Mouse (Mus musculus): ENCODE measurements around the gene Pex6. TPM values are rescaled to one million over a fixed set of nuclear protein-coding genes. Genes with fewer than 3 reads are reported as not detected.

Gene Pex6
- total RNA-seq, 2 experiments from 2014 or later = 18.9 to 19.9 TPM

DNA sequence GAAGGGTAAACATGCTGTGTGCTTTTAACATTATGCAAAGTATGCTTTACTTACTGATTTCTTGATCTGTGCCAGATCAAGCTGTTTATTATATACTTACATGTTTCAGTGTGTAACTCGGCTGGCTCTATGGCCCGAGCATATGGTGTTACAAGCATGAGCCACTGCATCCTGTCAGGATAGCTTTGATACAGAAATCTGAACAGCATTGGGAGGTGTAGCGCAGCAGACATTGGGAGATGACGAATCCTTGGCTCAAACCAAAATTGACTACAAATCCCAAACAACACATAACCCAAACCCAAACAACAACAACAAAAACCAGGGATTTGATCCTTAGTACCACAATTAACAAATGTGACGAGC, 60.8 kb downstream of the Pex6 start:
- no peak for DNase-seq
- intact Hi-C loops (cut with DNase I) = no loop called here

GRCm38 (mm10) chr17:46772404-46773277, 61.4 kb downstream of the Pex6 start, which contains the start of gene 2310039H08Rik:
TSS of gene 2310039H08Rik (plus strand) at chr17:46772635.
- intact Hi-C loops (cut with DNase I) = no loop called here
- peak; percentile 90 to 91 for DNase-seq

DNA sequence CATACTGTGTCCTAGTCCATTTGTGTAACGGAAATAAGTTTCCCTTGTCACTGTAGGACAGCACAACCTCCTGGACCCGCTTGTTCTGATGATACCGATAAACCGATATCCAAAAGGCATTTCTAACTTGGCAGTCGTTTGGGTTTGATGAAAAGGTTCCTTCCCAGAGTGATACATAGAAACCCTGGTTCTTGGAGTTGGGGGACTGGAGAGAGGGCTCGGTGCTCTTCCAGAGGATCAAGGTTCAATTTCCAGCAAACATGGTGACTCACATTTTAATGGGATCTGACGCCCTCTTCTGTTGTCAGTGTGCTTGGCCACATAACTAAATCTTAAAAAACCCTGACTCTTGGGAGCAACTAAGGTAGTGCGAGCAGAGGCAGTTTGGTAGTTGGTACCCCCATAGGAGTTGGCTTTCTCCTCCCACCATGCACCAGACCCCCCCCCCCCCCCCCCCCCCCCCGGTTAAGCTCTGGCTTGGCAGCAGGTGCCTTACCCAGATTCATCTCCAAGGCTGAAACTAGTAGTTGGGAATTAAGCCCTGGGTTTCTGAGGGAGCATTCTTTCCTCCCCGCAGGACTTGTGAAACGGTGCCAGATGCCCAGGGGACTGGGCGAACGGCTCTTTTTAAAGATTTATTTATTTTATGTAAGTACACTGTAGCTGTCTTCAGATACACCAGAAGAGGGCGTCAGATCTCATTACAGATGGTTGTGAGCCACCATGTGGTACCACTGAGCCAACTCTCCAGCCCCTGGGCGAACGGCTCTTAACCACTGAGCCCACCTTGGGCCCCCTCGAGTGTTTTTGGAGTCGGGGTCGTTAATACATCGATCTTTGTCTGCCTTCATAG, 62.2 kb downstream of the Pex6 start:
- intact Hi-C loops (cut with DNase I) = no loop called here

GRCm38 (mm10) chr17:46774131-46774472, 62.8 kb downstream of the Pex6 start:
- DNase-seq = no peak
- intact Hi-C loops (cut with DNase I) = no loop called here

More for the DNA sequence above, 62.2 kb downstream of the Pex6 start:
- DNase-seq = no peak

- DNase-seq = no peak
- intact Hi-C loops (cut with DNase I) = no loop called here
Measured at GRCm38 (mm10) chr17:46775070-46775469, 63.8 kb downstream of the Pex6 start.

Other genes with a start within 250 kb of the Pex6 start
- under 1 TPM; 0.40 to 0.48 TPM for gene Ttbk1, start 223.8 kb upstream of the Pex6 start, total RNA-seq (2021)
- 1 to 10 TPM; 3.7 to 4.0 TPM for gene Dnph1, start 214.8 kb upstream of the Pex6 start, total RNA-seq (2021)
- gene Cul9, start 165.1 kb upstream of the Pex6 start, total RNA-seq (2021) = 10 to 100 TPM; 13.8 to 18.8 TPM
- gene Srf, start 155.3 kb upstream of the Pex6 start, total RNA-seq (2021) = 100 to 1,000 TPM; 129 to 134 TPM
- gene Ptk7, start 82.0 kb upstream of the Pex6 start, total RNA-seq (2021) = 10 to 100 TPM; 19.5 to 22.3 TPM
- 10 to 100 TPM; 23.8 to 28.2 TPM for gene Klc4, start 65.4 kb upstream of the Pex6 start, total RNA-seq (2021)
- gene Mrpl2, start 65.2 kb upstream of the Pex6 start, total RNA-seq (2021) = 100 to 1,000 TPM; 117 to 122 TPM
- 10 to 100 TPM; 56.1 to 62.2 TPM for gene Cul7, start 61.1 kb upstream of the Pex6 start, total RNA-seq (2021)
- 10 to 100 TPM; 12.9 to 19.0 TPM for gene Rrp36, start 37.1 kb upstream of the Pex6 start, total RNA-seq (2021)
- 10 to 100 TPM; 62.3 to 67.2 TPM for gene Mea1, start 32.7 kb upstream of the Pex6 start, total RNA-seq (2021)
- 100 to 1,000 TPM; 152 to 160 TPM for gene Klhdc3, start 30.5 kb upstream of the Pex6 start, total RNA-seq (2021)
- 10 to 100 TPM; 36.5 to 38.5 TPM for gene Ppp2r5d, start 6.4 kb upstream of the Pex6 start, total RNA-seq (2021)
- under 1 TPM; 0.32 to 0.93 TPM for gene Gnmt, start 17.7 kb downstream of the Pex6 start, total RNA-seq (2021)
- gene Cnpy3, start 40.8 kb downstream of the Pex6 start, total RNA-seq (2021) = 10 to 100 TPM; 23.9 to 25.8 TPM
- gene Ptcra, start 52.2 kb downstream of the Pex6 start, total RNA-seq (2021) = not detected
- gene 2310039H08Rik, start 61.2 kb downstream of the Pex6 start, total RNA-seq (2021) = 10 to 100 TPM; 26.8 to 28.2 TPM
- 10 to 100 TPM; 58.6 to 69.7 TPM for gene Rpl7l1, start 71.2 kb downstream of the Pex6 start, total RNA-seq (2021)
- 10 to 100 TPM; 12.7 to 15.4 TPM for gene Bicral, start 147.0 kb downstream of the Pex6 start, total RNA-seq (2021)
- 10 to 100 TPM; 21.1 to 24.0 TPM for gene Tbcc, start 179.2 kb downstream of the Pex6 start, total RNA-seq (2021)
- gene Prph2, start 199.0 kb downstream of the Pex6 start, total RNA-seq (2021) = not detected